8 mouse cellular contexts compared by ENCODE assay signal in genomic region chr10:64750791-64751190, GRCm38 (mm10).
DNase-seq lines count a peak whose midpoint lies in the region; ATAC-seq lines count a peak whose summit lies in the region.

No protein-coding gene starts in this region.

- H3K4me3 ChIP-seq in hindbrain, embryonic 10.5 days, result no peak overlapping the region
- no peak overlapping the region for H3K4me3 ChIP-seq in hindbrain, embryonic 16.5 days (ENCODE audit: low read length)

- no peak overlapping the region for H3K4me2 ChIP-seq in hindbrain, embryonic 16.5 days (ENCODE audit: low read length)

- no peaks in the 10 kb centered on the region for H3K36me3 ChIP-seq in hindbrain, embryonic 10.5 days
- no peaks in the 10 kb centered on the region for H3K36me3 ChIP-seq in hindbrain, embryonic 16.5 days (ENCODE audit: control insufficient read depth, insufficient read depth, low read length)

- peak; percentile 5 for DNase-seq in hindbrain, embryonic 10.5 days (ENCODE audit: low spot score)
- peak; percentile 51 for DNase-seq in 416B (ENCODE audit: low read depth)
- peak; percentile 52 for DNase-seq in ZHBTc4 (ENCODE audit: low read depth, low spot score)
- peak; percentile 14 for DNase-seq in fibroblast of lung, adult 2 months (ENCODE audit: low read depth)
- peak; percentile 31 to 65 for DNase-seq in left cerebral cortex, postnatal 25 days (ENCODE audit: low spot score in 2 of 2)

- no peaks in the 10 kb centered on the region for H3K27me3 ChIP-seq in hindbrain, embryonic 10.5 days (ENCODE audit: insufficient read depth, poor library complexity, severe bottlenecking)
- H3K27me3 ChIP-seq in hindbrain, embryonic 16.5 days (replicated peaks; ENCODE audit: control insufficient read depth, insufficient read depth, low read length), result no peaks in the 10 kb centered on the region

- ATAC-seq in hindbrain, embryonic 16.5 days, result no peak
- no peak for ATAC-seq in megakaryocyte, adult 5-6 weeks (ENCODE audit: poor library complexity, severe bottlenecking)
- no peak for ATAC-seq in megakaryocyte-erythroid progenitor cell, adult 5-6 weeks (replicated peaks; ENCODE audit: low FRiP score, low TSS enrichment, poor library complexity, severe bottlenecking)

- 45% methylated on average over 5 of the region's 5 CpGs for WGBS in hindbrain, embryonic 10.5 days
- 47% methylated on average over 5 of the region's 5 CpGs for WGBS in hindbrain, embryonic 16.5 days

- H3K9ac ChIP-seq in hindbrain, embryonic 16.5 days (ENCODE audit: low read depth, low read length), result no peak overlapping the region

- no peak overlapping the region for H3K27ac ChIP-seq in hindbrain, embryonic 10.5 days
- H3K27ac ChIP-seq in hindbrain, embryonic 16.5 days (ENCODE audit: low read depth, low read length), result no peak overlapping the region

- H3K4me1 ChIP-seq in hindbrain, embryonic 10.5 days (replicated peaks), result no peaks in the 10 kb centered on the region
- no peaks in the 10 kb centered on the region for H3K4me1 ChIP-seq in hindbrain, embryonic 16.5 days (ENCODE audit: control insufficient read depth, insufficient read depth, low read depth, low read length)

- H3K9me3 ChIP-seq in hindbrain, embryonic 10.5 days, result no peaks in the 10 kb centered on the region
- H3K9me3 ChIP-seq in hindbrain, embryonic 16.5 days (ENCODE audit: control insufficient read depth, low read length), result peaks cover 3% of the 10 kb centered on the region; the same call in 1 of the 2 replicates

- intact Hi-C loops in left cerebral cortex, postnatal 25 days (cut with DNase I), result loop anchor here (2.0 to 10.0 kb wide), 4 partner anchors 663 to 1824 kb away; no protein-coding TSS in a partner anchor
